In genomic region chr3:90472213-90472612, GRCm38 (mm10) we compare ENCODE assay signal across 9 mouse cellular contexts. TPM values are rescaled to one million over a fixed set of nuclear protein-coding genes. Genes with fewer than 3 reads are reported as not detected.
DNase-seq lines count a peak whose midpoint lies in the region; ATAC-seq and TF ChIP-seq lines count a peak whose summit lies in the region.
"Had no signal": no experiment of that assay in that cellular context is flagged by ENCODE, and none has a peak within 500 bp of the region (broad histone marks: within the 10 kb centered on the region; RNA-seq: fewer than 3 reads in every experiment).

No protein-coding gene starts in this region.

- in situ Hi-C loops in Patski (cut with MboI; ENCODE audit: low pct_unique_long_range_greater_than_20kb): no loop called here

- no peak overlapping the region for H3K27ac ChIP-seq in forebrain, embryonic 14.5 days (ENCODE audit: low read depth, low read length)
- no peak overlapping the region for H3K27ac ChIP-seq in forebrain, embryonic 16.5 days (ENCODE audit: low read length)
- no peak overlapping the region for H3K27ac ChIP-seq in heart, postnatal 0 days (ENCODE audit: low read depth)
- H3K27ac ChIP-seq: hindbrain, embryonic 15.5 days had no signal

- ATAC-seq in forebrain, embryonic 14.5 days: no peak
- ATAC-seq in forebrain, embryonic 16.5 days: no peak
- ATAC-seq in Patski: peak; percentile 33
- no peak for ATAC-seq in heart, postnatal 0 days (ENCODE audit: insufficient read depth, low read depth)
- ATAC-seq in megakaryocyte-erythroid progenitor cell, adult 5-6 weeks (replicated peaks; ENCODE audit: low FRiP score, low TSS enrichment, poor library complexity, severe bottlenecking): peak; percentile 67

- peaks cover 3% of the 10 kb centered on the region for H3K4me1 ChIP-seq in forebrain, embryonic 14.5 days (ENCODE audit: control insufficient read depth, insufficient read depth, low read length)
- peaks cover 5% of the 10 kb centered on the region for H3K4me1 ChIP-seq in forebrain, embryonic 16.5 days (replicated peaks; ENCODE audit: control insufficient read depth, insufficient read depth, low read length)
- 0 out of 2 replicates have a peak, but pooled peaks cover 1% of the 10 kb centered on the region for H3K4me1 ChIP-seq in heart, postnatal 0 days (ENCODE audit: control insufficient read depth, insufficient read depth)

- H3K4me2 ChIP-seq in forebrain, embryonic 14.5 days (ENCODE audit: low read length): no peak overlapping the region
- no peak overlapping the region for H3K4me2 ChIP-seq in forebrain, embryonic 16.5 days (ENCODE audit: low read length)
- no peak overlapping the region for H3K4me2 ChIP-seq in heart, postnatal 0 days (ENCODE audit: low read depth, low read length)
- H3K4me2 ChIP-seq: hindbrain, embryonic 15.5 days had no signal

- CTCF ChIA-PET in Patski (lab: Charles Lee): interaction anchor here (1.0 kb wide), 1 partner anchor 48 kb away, joined by 3 read pairs; no protein-coding TSS in a partner anchor

- no peak overlapping the region for H3K4me3 ChIP-seq in forebrain, embryonic 14.5 days (ENCODE audit: low read depth, low read length)
- H3K4me3 ChIP-seq in forebrain, embryonic 16.5 days (replicated peaks; ENCODE audit: low read length): no peak overlapping the region
- H3K4me3 ChIP-seq in heart, postnatal 0 days (ENCODE audit: low read depth, low read length): no peak overlapping the region
- H3K4me3 ChIP-seq: hindbrain, embryonic 15.5 days had no signal

- 31% methylated on average over 3 of the region's 3 CpGs for WGBS in forebrain, embryonic 14.5 days
- WGBS in forebrain, embryonic 16.5 days: 24% methylated on average over 3 of the region's 3 CpGs
- 24% methylated on average over 3 of the region's 3 CpGs for WGBS in heart, postnatal 0 days

- POLR2A ChIA-PET in Patski (lab: Charles Lee): no interaction called here

- no peak for TF ChIP-seq EP300 in heart, postnatal 0 days (IDR thresholded peaks at IDR 0.05; ENCODE audit: low read depth)

- DNase-seq in forebrain, embryonic 14.5 days (ENCODE audit: low spot score): peak; percentile 29
- peak; percentile 76 for DNase-seq in 3T3-L1 (ENCODE audit: low read depth, low spot score)
- DNase-seq in Patski (ENCODE audit: low read depth, low spot score): no peak
- peak; percentile 60 for DNase-seq in heart, postnatal 0 days (ENCODE audit: low spot score)
- no peak for DNase-seq in testis, postnatal 14 days (ENCODE audit: low spot score)
- no peak for DNase-seq in urinary bladder, adult 18-20 months (ENCODE audit: low spot score in 2 of 2)

- H3K36me3 ChIP-seq in forebrain, embryonic 14.5 days (ENCODE audit: control insufficient read depth, insufficient read depth, low read length): no peaks in the 10 kb centered on the region
- no peaks in the 10 kb centered on the region for H3K36me3 ChIP-seq in forebrain, embryonic 16.5 days (ENCODE audit: control insufficient read depth, insufficient read depth)
- H3K36me3 ChIP-seq in heart, postnatal 0 days (replicated peaks; ENCODE audit: control insufficient read depth, insufficient read depth, low read length): no peaks in the 10 kb centered on the region
- H3K36me3 ChIP-seq: hindbrain, embryonic 15.5 days had no signal

- no peak for TF ChIP-seq CTCF in Patski (IDR thresholded peaks at IDR 0.05)
- TF ChIP-seq CTCF in heart, postnatal 0 days (IDR thresholded peaks at IDR 0.05; ENCODE audit: low read depth): peak; percentile 60

- H3K9ac ChIP-seq in forebrain, embryonic 14.5 days (ENCODE audit: low read length): no peak overlapping the region
- no peak overlapping the region for H3K9ac ChIP-seq in forebrain, embryonic 16.5 days (replicated peaks; ENCODE audit: low read depth, low read length)
- H3K9ac ChIP-seq in heart, postnatal 0 days (replicated peaks; ENCODE audit: low read depth, low read length): no peak overlapping the region
- H3K9ac ChIP-seq: hindbrain, embryonic 15.5 days had no signal

- H3K9me3 ChIP-seq in forebrain, embryonic 14.5 days (replicated peaks; ENCODE audit: control insufficient read depth, low read length): no peaks in the 10 kb centered on the region
- no peaks in the 10 kb centered on the region for H3K9me3 ChIP-seq in forebrain, embryonic 16.5 days (ENCODE audit: control insufficient read depth, low read length)
- H3K9me3 ChIP-seq in heart, postnatal 0 days (replicated peaks; ENCODE audit: control insufficient read depth, low read length): no peaks in the 10 kb centered on the region
- H3K9me3 ChIP-seq: hindbrain, embryonic 15.5 days had no signal

- H3K27me3 ChIP-seq in forebrain, embryonic 14.5 days (replicated peaks; ENCODE audit: control insufficient read depth, insufficient read depth, low read length): no peaks in the 10 kb centered on the region
- 0 out of 2 replicates have a peak, but pooled peaks cover 2% of the 10 kb centered on the region for H3K27me3 ChIP-seq in forebrain, embryonic 16.5 days (replicated peaks; ENCODE audit: control insufficient read depth, insufficient read depth, low read length)
- no peaks in the 10 kb centered on the region for H3K27me3 ChIP-seq in Patski
- H3K27me3 ChIP-seq in heart, postnatal 0 days (ENCODE audit: control insufficient read depth, insufficient read depth, low read length): no peaks in the 10 kb centered on the region
- H3K27me3 ChIP-seq: hindbrain, embryonic 15.5 days had no signal

RNA-seq across cellular contexts. Expression of gene Ilf2, which starts 3.7 kb away (rescaled TPM):
- polyA plus RNA-seq in forebrain, embryonic 14.5 days (2014; fragmentation: Nextera tagmentation; extraction: Ambion mirVana): 266 and 312 TPM in 2 replicates
- 331 and 336 TPM in 2 replicates for polyA plus RNA-seq in forebrain, embryonic 16.5 days (2015; fragmentation: Nextera tagmentation; extraction: Ambion mirVana)
- polyA plus RNA-seq in Patski (2021): 129 TPM
- 46.8 and 53.5 TPM in 2 replicates for total RNA-seq in heart, postnatal 0 days (2014; rRNA removed; ENCODE audit: low replicate concordance)
- 60.2 and 60.8 TPM in 2 replicates for polyA plus RNA-seq in heart, postnatal 0 days (2015; fragmentation: Nextera tagmentation; extraction: Ambion mirVana)
- total RNA-seq in megakaryocyte-erythroid progenitor cell, adult 5-6 weeks (2014; fragmentation: Nextera tagmentation): 113 and 117 TPM in 2 replicates
- total RNA-seq in megakaryocyte-erythroid progenitor cell, adult 5-6 weeks (2017): 236 and 240 TPM in 2 replicates

RNA-seq across cellular contexts. Expression of gene Npr1, which starts 6.5 kb away (rescaled TPM):
- polyA plus RNA-seq in forebrain, embryonic 14.5 days (2014; fragmentation: Nextera tagmentation; extraction: Ambion mirVana): 2.5 and 3.4 TPM in 2 replicates
- 2.1 and 2.6 TPM in 2 replicates for polyA plus RNA-seq in forebrain, embryonic 16.5 days (2015; fragmentation: Nextera tagmentation; extraction: Ambion mirVana)
- polyA plus RNA-seq in Patski (2021): 5.3 TPM
- total RNA-seq in heart, postnatal 0 days (2014; rRNA removed; ENCODE audit: low replicate concordance): 26.4 and 30.9 TPM in 2 replicates
- 10.2 and 11.2 TPM in 2 replicates for polyA plus RNA-seq in heart, postnatal 0 days (2015; fragmentation: Nextera tagmentation; extraction: Ambion mirVana)
- 0.22 TPM in 1 of 2 replicates, not detected in the other for total RNA-seq in megakaryocyte-erythroid progenitor cell, adult 5-6 weeks (2014; fragmentation: Nextera tagmentation)
- total RNA-seq in megakaryocyte-erythroid progenitor cell, adult 5-6 weeks (2017): not detected in 2 replicates

RNA-seq across cellular contexts. Expression of gene Snapin, which starts 18.6 kb away (rescaled TPM):
- 76.7 and 77.3 TPM in 2 replicates for polyA plus RNA-seq in forebrain, embryonic 14.5 days (2014; fragmentation: Nextera tagmentation; extraction: Ambion mirVana)
- polyA plus RNA-seq in forebrain, embryonic 16.5 days (2015; fragmentation: Nextera tagmentation; extraction: Ambion mirVana): 76.8 and 83.3 TPM in 2 replicates
- 104 TPM for polyA plus RNA-seq in Patski (2021)
- total RNA-seq in heart, postnatal 0 days (2014; rRNA removed; ENCODE audit: low replicate concordance): 44.3 and 59.2 TPM in 2 replicates
- polyA plus RNA-seq in heart, postnatal 0 days (2015; fragmentation: Nextera tagmentation; extraction: Ambion mirVana): 85.5 and 90.5 TPM in 2 replicates
- total RNA-seq in megakaryocyte-erythroid progenitor cell, adult 5-6 weeks (2014; fragmentation: Nextera tagmentation): 37.0 and 38.1 TPM in 2 replicates
- total RNA-seq in megakaryocyte-erythroid progenitor cell, adult 5-6 weeks (2017): 19.5 and 48.6 TPM in 2 replicates

RNA-seq across cellular contexts. Expression of gene Chtop, which starts 37.1 kb away (rescaled TPM):
- 137 and 141 TPM in 2 replicates for polyA plus RNA-seq in forebrain, embryonic 14.5 days (2014; fragmentation: Nextera tagmentation; extraction: Ambion mirVana)
- polyA plus RNA-seq in forebrain, embryonic 16.5 days (2015; fragmentation: Nextera tagmentation; extraction: Ambion mirVana): 202 and 220 TPM in 2 replicates
- polyA plus RNA-seq in Patski (2021): 145 TPM
- 117 and 121 TPM in 2 replicates for total RNA-seq in heart, postnatal 0 days (2014; rRNA removed; ENCODE audit: low replicate concordance)
- polyA plus RNA-seq in heart, postnatal 0 days (2015; fragmentation: Nextera tagmentation; extraction: Ambion mirVana): 79.0 and 85.1 TPM in 2 replicates
- 122 and 154 TPM in 2 replicates for total RNA-seq in megakaryocyte-erythroid progenitor cell, adult 5-6 weeks (2014; fragmentation: Nextera tagmentation)
- total RNA-seq in megakaryocyte-erythroid progenitor cell, adult 5-6 weeks (2017): 118 and 119 TPM in 2 replicates

RNA-seq across cellular contexts. Expression of gene Ints3, which starts 38.8 kb away (rescaled TPM):
- polyA plus RNA-seq in forebrain, embryonic 14.5 days (2014; fragmentation: Nextera tagmentation; extraction: Ambion mirVana): 20.7 and 25.3 TPM in 2 replicates
- polyA plus RNA-seq in forebrain, embryonic 16.5 days (2015; fragmentation: Nextera tagmentation; extraction: Ambion mirVana): 32.2 and 32.3 TPM in 2 replicates
- polyA plus RNA-seq in Patski (2021): 77.8 TPM
- total RNA-seq in heart, postnatal 0 days (2014; rRNA removed; ENCODE audit: low replicate concordance): 26.1 and 26.6 TPM in 2 replicates
- 7.8 and 8.3 TPM in 2 replicates for polyA plus RNA-seq in heart, postnatal 0 days (2015; fragmentation: Nextera tagmentation; extraction: Ambion mirVana)
- 39.0 and 39.3 TPM in 2 replicates for total RNA-seq in megakaryocyte-erythroid progenitor cell, adult 5-6 weeks (2014; fragmentation: Nextera tagmentation)
- 16.4 and 23.2 TPM in 2 replicates for total RNA-seq in megakaryocyte-erythroid progenitor cell, adult 5-6 weeks (2017)

Comparison
In these comparisons a context has a peak if more than half of its experiments do, and no peak if none do; other contexts are left out.
1. ATAC-seq: peak in Patski (single experiment) and megakaryocyte-erythroid progenitor cell, adult 5-6 weeks (single experiment); none in forebrain, embryonic 14.5 days (single experiment), forebrain, embryonic 16.5 days (single experiment) and heart, postnatal 0 days (single experiment).
2. DNase-seq: peak in forebrain, embryonic 14.5 days (single experiment), 3T3-L1 (single experiment) and heart, postnatal 0 days (single experiment); none in Patski (single experiment), testis, postnatal 14 days (single experiment) and urinary bladder, adult 18-20 months (0 of 2).